Mouse (Mus musculus): Measurements from ENCODE around the gene Galnt9. TPM values are rescaled to one million over a fixed set of nuclear protein-coding genes. Genes with fewer than 3 reads are reported as not detected.

Galnt9 gene
- total RNA-seq, 4 experiments from 2014 or later: 81.9 to 122 (median 97.8) TPM

- peak in 1 of 2 experiments; percentile 30 for DNase-seq (ENCODE audit: low spot score in 2 of 2)
Observed at GRCm38 (mm10) chr5:110627351-110627750, 83.2 kb downstream of the Galnt9 start.

DNA sequence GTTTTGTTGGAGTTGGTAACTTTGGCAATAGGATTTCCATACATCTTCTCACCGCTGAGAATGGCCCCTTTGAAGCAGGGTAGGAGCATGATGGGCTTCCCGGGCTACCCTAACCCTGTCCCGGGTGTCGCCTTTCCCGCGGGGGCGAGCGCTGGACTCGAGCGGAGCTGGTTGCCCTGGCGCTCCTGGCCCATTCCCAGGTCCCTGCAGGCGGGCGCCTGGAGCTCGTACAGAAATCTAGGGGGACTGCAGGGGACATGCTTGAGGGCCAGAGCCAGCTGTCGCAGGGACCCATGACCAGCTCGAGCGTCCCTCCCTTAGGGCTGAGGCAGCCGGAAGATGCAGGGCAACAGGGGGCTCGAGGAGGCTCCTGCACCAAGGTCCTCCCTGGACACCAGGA lies 84.0 kb downstream of the Galnt9 start:
- no peak for DNase-seq (ENCODE audit: low spot score in 2 of 2)

- no peak for DNase-seq (ENCODE audit: low spot score in 2 of 2)
Observed at GRCm38 (mm10) chr5:110629525-110630120, 85.5 kb downstream of the Galnt9 start.

- no peak for DNase-seq (ENCODE audit: low spot score in 2 of 2)
Observed at GRCm38 (mm10) chr5:110635951-110636707, 92.0 kb downstream of the Galnt9 start.

DNA sequence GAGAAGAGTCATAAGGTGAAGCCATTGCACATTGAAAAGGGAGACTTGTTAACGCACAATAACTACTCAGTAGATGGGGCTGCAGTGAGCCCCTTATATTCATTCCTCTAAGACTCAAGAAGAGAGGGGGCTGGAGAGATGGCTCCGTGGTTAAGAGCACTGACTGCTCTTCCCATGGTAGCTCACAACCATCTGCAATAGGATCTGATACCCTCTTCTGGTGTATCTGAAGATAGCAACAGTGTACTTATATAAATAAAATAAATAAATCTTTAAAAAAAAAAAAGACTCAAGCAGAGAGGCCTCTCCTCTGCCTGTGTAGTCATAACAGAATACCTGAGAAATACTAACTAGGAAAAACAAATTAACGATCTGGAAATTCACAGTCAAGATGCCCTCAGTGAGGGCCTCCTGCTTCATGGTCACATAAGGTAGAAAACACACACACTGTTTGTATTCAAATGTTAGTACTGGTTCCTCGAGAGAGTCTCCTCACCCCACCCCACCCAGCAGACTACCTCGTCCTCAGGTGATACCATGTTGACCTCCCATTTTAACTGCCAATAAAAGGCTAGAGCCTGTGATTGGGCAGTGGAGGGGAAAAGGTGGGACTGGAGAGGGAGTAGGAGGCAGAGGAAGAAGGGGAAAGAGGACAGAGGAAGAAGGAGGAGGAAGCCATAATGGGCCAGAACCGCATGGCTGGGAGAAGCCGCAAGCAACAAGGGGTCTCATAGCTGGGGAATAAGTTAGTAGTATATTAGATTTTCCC lies 94.3 kb downstream of the Galnt9 start:
- no peak for DNase-seq (ENCODE audit: low spot score in 2 of 2)

- DNase-seq (ENCODE audit: low spot score in 2 of 2): peak; percentile 65 to 84
Observed at GRCm38 (mm10) chr5:110639459-110639858, 95.3 kb downstream of the Galnt9 start.

- DNase-seq (ENCODE audit: low spot score in 2 of 2): no peak
Observed at GRCm38 (mm10) chr5:110646377-110646776, 102.2 kb downstream of the Galnt9 start.

GRCm38 (mm10) chr5:110652719-110653648 lies 108.8 kb downstream of the Galnt9 start, which contains the start of the genes Noc4l and Ddx51:
Noc4l (minus strand) TSS chr5:110653417.
Ddx51 (plus strand) TSS chr5:110653451.
- peak; percentile 85 to 94 for DNase-seq (ENCODE audit: low spot score in 2 of 2)

DNA sequence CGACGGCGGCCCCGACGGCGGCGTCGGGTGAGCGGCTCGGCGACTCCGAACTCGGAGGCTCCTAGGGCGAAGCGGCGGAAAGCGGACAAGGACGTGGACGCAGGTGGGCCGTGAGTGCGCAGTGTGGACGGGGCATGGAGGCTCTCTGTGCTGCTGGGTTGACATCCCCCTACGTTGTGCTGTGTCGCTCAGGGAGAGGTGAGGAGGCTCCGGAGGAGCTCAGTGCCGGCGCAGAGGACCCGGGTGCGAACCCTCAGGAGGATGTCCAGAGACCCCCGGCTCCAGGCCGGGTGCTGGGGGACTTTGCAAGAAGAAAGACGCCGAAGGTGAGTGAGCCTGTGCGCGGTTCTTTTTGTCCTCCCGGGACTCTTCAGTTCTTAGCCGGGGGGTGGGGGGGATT lies 109.5 kb downstream of the Galnt9 start:
- DNase-seq (ENCODE audit: low spot score in 2 of 2): no peak

DNA sequence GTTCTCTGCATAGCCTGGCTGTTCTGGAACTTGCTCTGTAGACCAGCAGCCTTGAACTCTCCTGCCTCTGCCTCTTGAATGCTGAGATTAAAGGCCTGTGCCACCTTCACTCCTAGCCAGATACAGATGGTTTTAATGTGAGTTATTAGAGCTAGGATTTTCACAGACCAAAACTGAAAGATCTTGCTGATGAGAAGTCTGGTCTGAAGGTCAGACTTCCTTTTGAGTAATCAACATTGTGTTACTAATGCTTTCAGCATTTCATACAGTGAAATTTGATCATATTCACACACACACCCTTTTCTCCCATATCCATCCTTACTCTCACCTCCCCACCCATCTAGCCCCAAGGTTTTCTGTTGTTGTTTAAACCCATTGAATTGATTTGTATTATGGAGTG lies 115.5 kb downstream of the Galnt9 start:
- DNase-seq (ENCODE audit: low spot score in 2 of 2): no peak

DNA sequence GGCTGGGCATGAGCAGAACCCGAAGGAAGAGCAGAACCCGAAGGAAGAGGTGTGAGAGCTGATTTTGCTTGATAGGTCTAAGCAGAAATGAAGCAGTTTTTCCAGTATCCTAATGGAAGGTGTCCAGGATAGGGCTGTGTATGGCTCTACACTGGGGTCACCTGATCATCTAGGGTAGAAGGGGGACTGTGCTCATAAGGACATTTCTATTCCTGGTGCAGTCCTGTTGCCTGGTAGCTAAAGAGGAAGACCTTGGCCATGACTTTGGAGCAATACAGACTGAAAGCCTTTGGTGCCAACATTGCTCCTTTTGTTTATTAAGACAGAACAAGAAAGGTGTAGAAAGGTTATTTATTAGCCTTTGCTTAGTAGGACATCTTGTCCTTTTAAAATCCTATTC lies 119.9 kb downstream of the Galnt9 start:
- DNase-seq (ENCODE audit: low spot score in 2 of 2): no peak

DNA sequence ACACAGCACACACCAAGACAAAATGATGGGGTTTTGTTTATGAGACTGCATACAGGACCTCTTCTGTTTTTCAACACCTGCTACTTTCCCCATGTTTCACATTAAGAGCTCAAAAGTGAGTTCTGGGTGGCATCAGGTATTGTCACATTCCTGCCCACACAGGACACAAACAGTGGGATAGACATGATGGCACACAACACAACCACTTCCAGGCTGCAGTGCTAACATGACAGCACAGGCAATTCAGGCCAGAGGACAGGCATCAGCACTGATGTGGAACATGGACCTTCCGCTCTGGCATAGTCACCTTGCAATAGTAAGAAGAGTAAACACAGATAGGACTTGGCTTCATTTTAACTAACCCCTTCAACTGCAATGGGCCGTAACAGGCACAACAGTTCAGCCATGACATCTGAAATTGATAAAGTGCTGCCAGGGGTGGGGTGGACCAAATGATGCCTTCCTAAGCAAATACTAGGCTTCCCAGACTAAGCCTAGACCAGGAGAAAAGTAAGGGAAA lies 120.7 kb downstream of the Galnt9 start:
- DNase-seq (ENCODE audit: low spot score in 2 of 2): no peak

DNA sequence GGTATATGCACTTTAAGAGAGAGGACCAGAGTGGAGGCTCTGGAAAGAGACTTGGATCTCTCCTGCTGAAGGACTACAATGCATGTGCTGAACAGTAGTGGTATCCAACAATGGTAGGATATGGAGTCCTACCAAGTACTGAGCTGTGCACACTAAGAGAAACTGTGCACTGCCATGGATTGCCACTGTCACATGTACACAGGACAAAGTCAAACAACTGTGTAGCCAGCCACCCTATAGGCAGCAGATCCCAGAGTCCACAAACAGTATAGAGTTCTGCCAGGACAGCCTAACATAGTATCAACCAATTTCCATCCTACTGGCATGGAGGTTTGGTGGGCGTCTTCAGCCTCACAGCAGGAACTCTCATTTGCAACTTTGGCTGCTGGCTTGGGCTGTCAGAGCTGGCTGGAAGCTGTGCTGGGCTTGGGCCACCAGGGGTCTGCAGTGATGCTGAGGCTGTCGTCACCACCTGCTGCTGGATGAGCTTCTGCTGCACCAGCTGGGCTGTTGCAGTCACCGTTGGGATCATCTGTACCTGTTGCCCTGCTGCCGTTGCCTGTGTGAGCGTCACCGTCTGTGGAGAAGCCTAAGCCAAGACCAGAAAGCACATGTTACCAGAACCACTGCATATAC lies 121.4 kb downstream of the Galnt9 start:
- no peak for DNase-seq (ENCODE audit: low spot score in 2 of 2)

Small RNAs within 50 kb of the gene (microRNA-seq; reads per million reads assigned to microRNA genes)
- 0.25 to 1.3 reads per million in 2 experiments for gene Mir7026

Other genes with a start within 250 kb of the Galnt9 start
- gene P2rx2, start 201.1 kb upstream of the Galnt9 start, total RNA-seq (2022): under 1 TPM in 3 of 4 experiments, not detected in 1; 0.21 to 0.39 (median 0.27) TPM
- gene Lrcol1, start 199.6 kb upstream of the Galnt9 start, total RNA-seq (2022): not detected
- 10 to 100 TPM; 64.9 to 81.4 (median 71.7) TPM for gene Fbrsl1, start 95.9 kb upstream of the Galnt9 start, total RNA-seq (2022)
- 10 to 100 TPM; 20.9 to 26.9 (median 23.7) TPM for gene Noc4l, start 109.1 kb downstream of the Galnt9 start, total RNA-seq (2022)
- 10 to 100 TPM; 25.2 to 31.6 (median 28.7) TPM for gene Ddx51, start 109.1 kb downstream of the Galnt9 start, total RNA-seq (2022)
- 100 to 1,000 TPM in 3 of 4 experiments, 10 to 100 TPM in 1; 84.2 to 115 (median 114) TPM for gene Ep400, start 226.4 kb downstream of the Galnt9 start, total RNA-seq (2022)
- gene Pus1, start 236.3 kb downstream of the Galnt9 start, total RNA-seq (2022): 10 to 100 TPM; 18.3 to 22.7 (median 20.2) TPM

Measured in layer of hippocampus, adult 8-10 months (tissue).